Mouse (Mus musculus): Measurements from ENCODE around the gene Dock1. TPM values are rescaled to one million over a fixed set of nuclear protein-coding genes. Genes with fewer than 3 reads are reported as not detected.

Dock1 gene
- polyA plus RNA-seq, 1 experiment, result 19.6 TPM

GRCm38 (mm10) chr7:135077806-135078205 is 407.4 kb downstream of the Dock1 start:
- 70% methylated on average over 10 of the region's 10 CpGs for WGBS
- Histone ChIP-seq H3K4me3 (ENCODE audit: insufficient read depth, low read depth, low read length) (no peak overlapping the region), H3K4me1 (ENCODE audit: control insufficient read depth, insufficient read depth, low read length) (no peaks in the 10 kb centered on the region; the same call in 1 of the 2 replicates), H3K27ac (ENCODE audit: insufficient read depth, low read depth, low read length) (no peak overlapping the region), H3K36me3 (ENCODE audit: control insufficient read depth, insufficient read depth, low read length) (no peaks in the 10 kb centered on the region), H3K27me3 (replicated peaks; ENCODE audit: control insufficient read depth, insufficient read depth, low read length) (no peaks in the 10 kb centered on the region)
- TF ChIP-seq POLR2A (IDR thresholded peaks at IDR 0.05; ENCODE audit: low read depth, low read length), result no peak
- TF ChIP-seq CTCF (conservative IDR thresholded peaks at IDR 0.05; ENCODE audit: insufficient read depth, insufficient read length, low read depth, low read length), result no peak
- DNase-seq, result no peak

DNA sequence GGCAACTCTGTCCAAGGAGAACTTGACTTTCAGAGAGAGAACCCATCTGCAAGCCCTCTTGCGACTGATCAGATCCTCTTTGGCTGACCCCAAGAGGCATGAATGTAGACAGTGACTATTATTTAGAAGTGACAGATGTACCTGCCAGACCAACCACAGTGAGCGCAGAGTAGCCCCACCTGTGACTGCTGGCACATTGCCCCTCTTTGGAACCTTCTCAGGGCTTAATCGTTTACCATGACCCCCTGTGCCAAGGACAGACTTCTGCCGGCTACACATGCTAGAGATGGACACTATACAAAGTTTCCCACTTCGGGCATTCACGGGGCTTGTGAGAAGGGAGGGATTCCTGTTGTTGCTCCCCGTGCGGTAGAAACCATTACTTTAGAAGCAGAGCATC is 413.0 kb downstream of the Dock1 start:
- WGBS, result 67% methylated on average over 8 of the region's 8 CpGs
- peak; percentile 81 for DNase-seq
- H3K27me3 ChIP-seq (replicated peaks; ENCODE audit: control insufficient read depth, insufficient read depth, low read length), result no peaks in the 10 kb centered on the region
- H3K4me1 ChIP-seq (ENCODE audit: control insufficient read depth, insufficient read depth, low read length), result no peaks in the 10 kb centered on the region
- no peaks in the 10 kb centered on the region for H3K36me3 ChIP-seq (ENCODE audit: control insufficient read depth, insufficient read depth, low read length)
- TF ChIP-seq POLR2A (IDR thresholded peaks at IDR 0.05; ENCODE audit: low read depth, low read length) (no peak), CTCF (conservative IDR thresholded peaks at IDR 0.05; ENCODE audit: insufficient read depth, insufficient read length, low read depth, low read length) (no peak)
- no peak overlapping the region for H3K4me3 ChIP-seq (ENCODE audit: insufficient read depth, low read depth, low read length)
- H3K27ac ChIP-seq (ENCODE audit: insufficient read depth, low read depth, low read length), result no peak overlapping the region

GRCm38 (mm10) chr7:135084069-135084468 is 413.6 kb downstream of the Dock1 start:
- no peak for DNase-seq
- H3K36me3 ChIP-seq (ENCODE audit: control insufficient read depth, insufficient read depth, low read length), result no peaks in the 10 kb centered on the region
- no peak overlapping the region for H3K4me3 ChIP-seq (ENCODE audit: insufficient read depth, low read depth, low read length)
- no peak for TF ChIP-seq CTCF (conservative IDR thresholded peaks at IDR 0.05; ENCODE audit: insufficient read depth, insufficient read length, low read depth, low read length)
- TF ChIP-seq POLR2A (IDR thresholded peaks at IDR 0.05; ENCODE audit: low read depth, low read length), result no peak
- H3K27ac ChIP-seq (ENCODE audit: insufficient read depth, low read depth, low read length), result no peak overlapping the region
- H3K4me1 ChIP-seq (ENCODE audit: control insufficient read depth, insufficient read depth, low read length), result no peaks in the 10 kb centered on the region
- WGBS, result 87% methylated on average over 7 of the region's 7 CpGs
- no peaks in the 10 kb centered on the region for H3K27me3 ChIP-seq (replicated peaks; ENCODE audit: control insufficient read depth, insufficient read depth, low read length)

DNA sequence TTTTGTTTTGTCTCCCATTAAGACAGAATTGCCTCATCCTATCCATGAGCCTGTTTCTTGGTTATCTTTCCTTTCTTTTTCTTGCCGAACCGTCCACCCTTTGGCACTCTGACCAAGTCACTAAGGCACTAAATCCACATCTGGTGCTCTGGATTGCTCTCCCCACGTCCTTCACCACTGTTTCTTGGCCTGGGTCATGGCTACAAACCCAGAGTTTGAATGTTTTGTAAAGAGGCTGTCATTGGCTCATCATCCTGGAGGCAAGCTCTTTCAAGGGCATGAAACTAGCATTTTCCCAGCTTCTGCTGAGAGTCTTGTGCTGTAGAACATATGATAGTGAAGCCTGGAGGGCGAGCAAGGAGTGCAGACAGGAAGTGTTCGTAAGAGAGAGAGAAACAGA is 416.1 kb downstream of the Dock1 start:
- Histone ChIP-seq H3K27me3 (replicated peaks; ENCODE audit: control insufficient read depth, insufficient read depth, low read length) (no peaks in the 10 kb centered on the region), H3K4me1 (ENCODE audit: control insufficient read depth, insufficient read depth, low read length) (no peaks in the 10 kb centered on the region), H3K27ac (ENCODE audit: insufficient read depth, low read depth, low read length) (no peak overlapping the region), H3K36me3 (ENCODE audit: control insufficient read depth, insufficient read depth, low read length) (no peaks in the 10 kb centered on the region), H3K4me3 (ENCODE audit: insufficient read depth, low read depth, low read length) (no peak overlapping the region)
- TF ChIP-seq CTCF (conservative IDR thresholded peaks at IDR 0.05; ENCODE audit: insufficient read depth, insufficient read length, low read depth, low read length) (no peak), POLR2A (IDR thresholded peaks at IDR 0.05; ENCODE audit: low read depth, low read length) (no peak)
- DNase-seq, result no peak
- WGBS, result 90% methylated on average over 5 of the region's 5 CpGs

DNA sequence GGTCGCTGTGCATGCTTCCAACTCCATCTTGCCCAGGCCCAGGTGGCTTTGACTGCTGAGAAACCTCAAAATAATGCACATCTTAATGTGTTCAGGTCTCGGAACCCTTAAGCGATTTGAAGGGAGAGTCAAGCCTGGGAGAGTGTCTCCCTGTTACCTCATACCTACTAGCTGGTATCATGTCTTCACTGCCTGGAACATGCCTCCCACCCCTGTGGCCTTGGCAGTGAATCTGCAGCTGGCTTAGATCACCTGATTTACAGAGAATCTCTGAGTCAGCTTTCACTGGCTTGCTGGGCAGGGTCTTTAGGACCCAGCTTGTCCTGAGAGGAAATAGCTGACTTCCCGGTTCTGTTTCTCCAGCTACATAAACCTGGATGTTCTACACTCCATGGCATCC is 419.2 kb downstream of the Dock1 start:
- no peaks in the 10 kb centered on the region for H3K36me3 ChIP-seq (ENCODE audit: control insufficient read depth, insufficient read depth, low read length)
- H3K4me1 ChIP-seq (ENCODE audit: control insufficient read depth, insufficient read depth, low read length), result no peaks in the 10 kb centered on the region
- no peaks in the 10 kb centered on the region for H3K27me3 ChIP-seq (replicated peaks; ENCODE audit: control insufficient read depth, insufficient read depth, low read length)
- 88% methylated on average over 4 of the region's 4 CpGs for WGBS
- DNase-seq, result no peak
- TF ChIP-seq POLR2A (IDR thresholded peaks at IDR 0.05; ENCODE audit: low read depth, low read length), result no peak
- no peak for TF ChIP-seq CTCF (conservative IDR thresholded peaks at IDR 0.05; ENCODE audit: insufficient read depth, insufficient read length, low read depth, low read length)
- no peak overlapping the region for H3K27ac ChIP-seq (ENCODE audit: insufficient read depth, low read depth, low read length)
- H3K4me3 ChIP-seq (ENCODE audit: insufficient read depth, low read depth, low read length), result no peak overlapping the region

GRCm38 (mm10) chr7:135093851-135094250 is 423.4 kb downstream of the Dock1 start:
- H3K4me1 ChIP-seq (ENCODE audit: control insufficient read depth, insufficient read depth, low read length), result no peaks in the 10 kb centered on the region
- no peak for TF ChIP-seq POLR2A (IDR thresholded peaks at IDR 0.05; ENCODE audit: low read depth, low read length)
- TF ChIP-seq CTCF (conservative IDR thresholded peaks at IDR 0.05; ENCODE audit: insufficient read depth, insufficient read length, low read depth, low read length), result no peak
- WGBS, result 64% methylated on average over 2 of the region's 2 CpGs
- H3K27ac ChIP-seq (ENCODE audit: insufficient read depth, low read depth, low read length), result no peak overlapping the region
- DNase-seq, result no peak
- no peaks in the 10 kb centered on the region for H3K36me3 ChIP-seq (ENCODE audit: control insufficient read depth, insufficient read depth, low read length)
- H3K4me3 ChIP-seq (ENCODE audit: insufficient read depth, low read depth, low read length), result no peak overlapping the region
- no peaks in the 10 kb centered on the region for H3K27me3 ChIP-seq (replicated peaks; ENCODE audit: control insufficient read depth, insufficient read depth, low read length)

DNA sequence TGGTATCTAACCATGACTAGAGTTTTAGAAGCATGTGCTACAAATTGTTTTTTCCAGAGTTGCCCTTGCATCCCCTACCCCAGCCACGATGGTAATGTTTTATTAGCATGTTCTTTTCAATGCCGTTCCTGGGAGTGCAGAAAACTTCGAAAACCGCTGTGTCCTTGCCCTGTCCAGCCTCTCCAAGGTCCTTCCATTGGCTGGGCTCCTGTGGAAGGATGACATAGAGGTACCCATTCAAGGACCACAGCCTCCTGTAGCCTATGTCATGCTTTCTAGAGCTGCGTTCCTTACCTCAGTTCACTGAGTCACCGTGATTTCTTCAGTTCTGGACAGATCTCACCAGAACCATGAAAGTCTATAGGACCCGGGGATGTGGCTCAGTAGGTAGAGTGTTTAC is 431.5 kb downstream of the Dock1 start:
- 86% methylated on average over 7 of the region's 7 CpGs for WGBS
- H3K36me3 ChIP-seq (ENCODE audit: control insufficient read depth, insufficient read depth, low read length), result no peaks in the 10 kb centered on the region; the same call in 1 of the 2 replicates
- no peaks in the 10 kb centered on the region for H3K27me3 ChIP-seq (replicated peaks; ENCODE audit: control insufficient read depth, insufficient read depth, low read length)
- TF ChIP-seq CTCF (conservative IDR thresholded peaks at IDR 0.05; ENCODE audit: insufficient read depth, insufficient read length, low read depth, low read length), result no peak
- TF ChIP-seq POLR2A (IDR thresholded peaks at IDR 0.05; ENCODE audit: low read depth, low read length), result no peak
- no peak for DNase-seq
- H3K4me3 ChIP-seq (ENCODE audit: insufficient read depth, low read depth, low read length), result no peak overlapping the region
- no peak overlapping the region for H3K27ac ChIP-seq (ENCODE audit: insufficient read depth, low read depth, low read length)
- H3K4me1 ChIP-seq (ENCODE audit: control insufficient read depth, insufficient read depth, low read length), result no peaks in the 10 kb centered on the region

GRCm38 (mm10) chr7:135106536-135106935 is 436.1 kb downstream of the Dock1 start:
- no peaks in the 10 kb centered on the region for H3K27me3 ChIP-seq (replicated peaks; ENCODE audit: control insufficient read depth, insufficient read depth, low read length)
- no peaks in the 10 kb centered on the region for H3K4me1 ChIP-seq (ENCODE audit: control insufficient read depth, insufficient read depth, low read length)
- TF ChIP-seq CTCF (conservative IDR thresholded peaks at IDR 0.05; ENCODE audit: insufficient read depth, insufficient read length, low read depth, low read length), result no peak
- TF ChIP-seq POLR2A (IDR thresholded peaks at IDR 0.05; ENCODE audit: low read depth, low read length), result no peak
- WGBS, result 78% methylated on average over 3 of the region's 3 CpGs
- no peak overlapping the region for H3K4me3 ChIP-seq (ENCODE audit: insufficient read depth, low read depth, low read length)
- no peak for DNase-seq
- no peaks in the 10 kb centered on the region; the same call in none of the 2 replicates for H3K36me3 ChIP-seq (ENCODE audit: control insufficient read depth, insufficient read depth, low read length)
- no peak overlapping the region for H3K27ac ChIP-seq (ENCODE audit: insufficient read depth, low read depth, low read length)
